Mouse (Mus musculus): Measurements from ENCODE around the gene Xpo5. TPM values are rescaled to one million over a fixed set of nuclear protein-coding genes. Genes with fewer than 3 reads are reported as not detected.

Xpo5 gene
- total and polyA plus RNA-seq, 3 experiments = 44.7 to 56.3 (median 55.1) TPM

- no peak overlapping the region for H3K9ac ChIP-seq (ENCODE audit: insufficient read depth, low read depth)
- H3K36me3 ChIP-seq (replicated peaks in 1 of 2; ENCODE audit: control insufficient read depth in 1 of 2, insufficient read depth in 1 of 2, low read length in 1 of 2) = peaks cover 53 to 70% of the 10 kb centered on the region in 2 experiments
Measured at GRCm38 (mm10) chr17:46206676-46207075, 4.1 kb downstream of the Xpo5 start.

GRCm38 (mm10) chr17:46210550-46210949 lies 8.0 kb downstream of the Xpo5 start:
- H3K27ac ChIP-seq (ENCODE audit: insufficient read depth, low read depth) = no peak overlapping the region
- peaks cover 10% of the 10 kb centered on the region for H3K79me2 ChIP-seq (replicated peaks; ENCODE audit: control insufficient read depth, extremely low read depth, insufficient read depth, poor library complexity, severe bottlenecking)
- in situ Hi-C loops (cut with MboI; ENCODE audit: low pct_ligation_motif_present, low pct_unique_long_range_greater_than_20kb, low sequenced_read_pairs) = no loop called here
- dilution Hi-C loops (cut with MboI; ENCODE audit: extremely low pct_ligation_motif_present, extremely low pct_unique_long_range_greater_than_20kb, low sequenced_read_pairs) = no loop called here
- no peaks in the 10 kb centered on the region for H3K27me3 ChIP-seq (replicated peaks)
- no peak overlapping the region for H3K4me3 ChIP-seq (replicated peaks in 1 of 3; ENCODE audit: low read depth in 2 of 3, low read length in 2 of 3, poor library complexity in 1 of 3)
- no peaks in the 10 kb centered on the region for H3K4me1 ChIP-seq (ENCODE audit: control insufficient read depth in 1 of 2, insufficient read depth in 2 of 2)
- DNase-seq (ENCODE audit: extremely low read depth) = no peak
- TF ChIP-seq MAZ (IDR thresholded peaks at IDR 0.05; ENCODE audit: low read depth, low read length) (no peak), IRF4 (IDR thresholded peaks at IDR 0.05; ENCODE audit: low read depth, low read length) (no peak), KAT2A (IDR thresholded peaks at IDR 0.05; ENCODE audit: insufficient replicate concordance, low read length) (no peak), ZMIZ1 (IDR thresholded peaks at IDR 0.05; ENCODE audit: low read depth, low read length) (no peak), MYC (IDR thresholded peaks at IDR 0.05; ENCODE audit: low read depth, low read length) (no peak), CHD2 (IDR thresholded peaks at IDR 0.05; ENCODE audit: low read length) (no peak), MXI1 (IDR thresholded peaks at IDR 0.05; ENCODE audit: low read depth, low read length) (no peak), SMC3 (IDR thresholded peaks at IDR 0.05; ENCODE audit: low read depth, low read length) (no peak), USF1 (IDR thresholded peaks at IDR 0.05; ENCODE audit: low read depth, low read length) (no peak)
- H3K9ac ChIP-seq (ENCODE audit: insufficient read depth, low read depth) = no peak overlapping the region
- H3K36me3 ChIP-seq (replicated peaks in 1 of 2; ENCODE audit: control insufficient read depth in 1 of 2, insufficient read depth in 1 of 2, low read length in 1 of 2) = peaks cover 82 to 93% of the 10 kb centered on the region in 2 experiments
- no peaks in the 10 kb centered on the region for H3K9me3 ChIP-seq (replicated peaks; ENCODE audit: low read length)
- H3K4me2 ChIP-seq (ENCODE audit: insufficient read depth, low read depth, poor library complexity, severe bottlenecking) = no peak overlapping the region

More at GRCm38 (mm10) chr17:46206676-46207075, 4.1 kb downstream of the Xpo5 start:
- H3K27ac ChIP-seq (ENCODE audit: insufficient read depth, low read depth) = no peak overlapping the region
- dilution Hi-C loops (cut with MboI; ENCODE audit: extremely low pct_ligation_motif_present, extremely low pct_unique_long_range_greater_than_20kb, low sequenced_read_pairs) = no loop called here
- H3K4me2 ChIP-seq (ENCODE audit: insufficient read depth, low read depth, poor library complexity, severe bottlenecking) = no peak overlapping the region
- H3K4me3 ChIP-seq (replicated peaks in 1 of 3; ENCODE audit: low read depth in 2 of 3, low read length in 2 of 3, poor library complexity in 1 of 3) = no peak overlapping the region
- no peak for DNase-seq (ENCODE audit: extremely low read depth)
- no peak for TF ChIP-seq GABPA (IDR thresholded peaks at IDR 0.05; ENCODE audit: insufficient replicate concordance, low read depth, low read length)
- H3K9me3 ChIP-seq (replicated peaks; ENCODE audit: low read length) = no peaks in the 10 kb centered on the region
- no peaks in the 10 kb centered on the region for H3K27me3 ChIP-seq (replicated peaks)
- peaks cover 2 to 11% of the 10 kb centered on the region in 2 experiments; a peak in 3 of 4 replicates for H3K4me1 ChIP-seq (ENCODE audit: control insufficient read depth in 1 of 2, insufficient read depth in 2 of 2)
- H3K79me2 ChIP-seq (replicated peaks; ENCODE audit: control insufficient read depth, extremely low read depth, insufficient read depth, poor library complexity, severe bottlenecking) = peaks cover 41% of the 10 kb centered on the region
- in situ Hi-C loops (cut with MboI; ENCODE audit: low pct_ligation_motif_present, low pct_unique_long_range_greater_than_20kb, low sequenced_read_pairs) = no loop called here

DNA sequence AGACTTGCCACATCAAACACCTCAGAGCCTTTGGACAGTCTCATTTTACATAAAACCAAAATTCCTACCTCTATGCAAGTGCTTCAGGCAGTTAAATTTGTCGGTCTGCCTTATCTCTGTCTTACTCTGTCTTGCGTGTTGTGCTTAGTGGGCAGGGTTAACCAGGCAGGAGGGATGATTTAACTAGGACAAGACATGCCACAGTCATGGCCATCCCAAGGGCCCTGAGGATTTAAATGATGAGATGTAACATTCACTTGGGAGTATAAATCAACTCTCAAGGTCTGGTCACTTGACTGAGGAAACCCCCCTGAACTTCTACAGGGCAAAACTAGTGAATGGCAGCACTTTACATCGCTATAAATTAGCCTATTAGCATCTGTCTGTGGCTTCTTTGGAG lies 19.0 kb downstream of the Xpo5 start:
- no peaks in the 10 kb centered on the region for H3K4me1 ChIP-seq (ENCODE audit: control insufficient read depth in 1 of 2, insufficient read depth in 2 of 2)
- H3K27ac ChIP-seq (ENCODE audit: insufficient read depth, low read depth) = no peak overlapping the region
- H3K36me3 ChIP-seq (replicated peaks in 1 of 2; ENCODE audit: control insufficient read depth in 1 of 2, insufficient read depth in 1 of 2, low read length in 1 of 2) = peaks cover 85 to 98% of the 10 kb centered on the region in 2 experiments
- no peaks in the 10 kb centered on the region for H3K9me3 ChIP-seq (replicated peaks; ENCODE audit: low read length)
- no peak for TF ChIP-seq HCFC1 (IDR thresholded peaks at IDR 0.05; ENCODE audit: low read depth, low read length)
- TF ChIP-seq MAX (IDR thresholded peaks at IDR 0.05; ENCODE audit: low read length) = no peak
- TF ChIP-seq RAD21 (IDR thresholded peaks at IDR 0.05; ENCODE audit: low read depth, low read length) = no peak
- no peak for TF ChIP-seq TBP (conservative IDR thresholded peaks at IDR 0.05; ENCODE audit: low read depth, low read length)
- no peak for TF ChIP-seq MAZ (IDR thresholded peaks at IDR 0.05; ENCODE audit: low read depth, low read length)
- TF ChIP-seq PAX5 (IDR thresholded peaks at IDR 0.05; ENCODE audit: low read length) = no peak
- no peak for TF ChIP-seq KAT2A (IDR thresholded peaks at IDR 0.05; ENCODE audit: insufficient replicate concordance, low read length)
- TF ChIP-seq MAFK (IDR thresholded peaks at IDR 0.05; ENCODE audit: insufficient replicate concordance, low read length) = no peak
- TF ChIP-seq USF1 (IDR thresholded peaks at IDR 0.05; ENCODE audit: low read depth, low read length) = no peak
- no peak for TF ChIP-seq CHD1 (IDR thresholded peaks at IDR 0.05; ENCODE audit: low read depth, low read length)
- no peaks in the 10 kb centered on the region for H3K27me3 ChIP-seq (replicated peaks)
- H3K4me2 ChIP-seq (ENCODE audit: insufficient read depth, low read depth, poor library complexity, severe bottlenecking) = no peak overlapping the region
- H3K9ac ChIP-seq (ENCODE audit: insufficient read depth, low read depth) = no peak overlapping the region
- in situ Hi-C loops (cut with MboI; ENCODE audit: low pct_ligation_motif_present, low pct_unique_long_range_greater_than_20kb, low sequenced_read_pairs) (no loop called here), dilution Hi-C loops (cut with MboI; ENCODE audit: extremely low pct_ligation_motif_present, extremely low pct_unique_long_range_greater_than_20kb, low sequenced_read_pairs) (no loop called here)
- no peak for DNase-seq (ENCODE audit: extremely low read depth)
- H3K4me3 ChIP-seq (replicated peaks in 1 of 3; ENCODE audit: low read depth in 2 of 3, low read length in 2 of 3, poor library complexity in 1 of 3) = no peak overlapping the region
- H3K79me2 ChIP-seq (replicated peaks; ENCODE audit: control insufficient read depth, extremely low read depth, insufficient read depth, poor library complexity, severe bottlenecking) = peaks cover 3% of the 10 kb centered on the region; the same call in 1 of the 2 replicates

Data from CH12.LX (cell line).